Mouse (Mus musculus): Measurements from ENCODE around the gene Ercc2. TPM values are rescaled to one million over a fixed set of nuclear protein-coding genes. Genes with fewer than 3 reads are reported as not detected.

Gene Ercc2
- total RNA-seq, 1 experiment from 2014 or later, result 42.9 TPM

Small RNA genes lying within 50 kb of the gene (microRNA-seq; reads per million reads assigned to microRNA genes)
- 0 reads per million in 2 experiments for gene Mir343

Other genes with a start within 250 kb of the Ercc2 start
- 15.4 and 20.3 TPM in 2 replicates for gene Qpctl, start 232.7 kb upstream of the Ercc2 start, total RNA-seq (2021)
- 90.5 and 99.0 TPM in 2 replicates for gene Snrpd2, start 232.3 kb upstream of the Ercc2 start, total RNA-seq (2021)
- 0.27 and 0.43 TPM in 2 replicates for gene Gipr, start 215.9 kb upstream of the Ercc2 start, total RNA-seq (2021)
- gene Eml2, start 205.6 kb upstream of the Ercc2 start, total RNA-seq (2021), result 36.3 and 66.2 TPM in 2 replicates
- gene Gpr4, start 169.5 kb upstream of the Ercc2 start, total RNA-seq (2021), result 6.2 and 7.5 TPM in 2 replicates
- gene Opa3, start 153.7 kb upstream of the Ercc2 start, total RNA-seq (2021), result 26.9 and 30.6 TPM in 2 replicates
- gene Vasp, start 110.2 kb upstream of the Ercc2 start, total RNA-seq (2021), result 47.4 and 61.4 TPM in 2 replicates
- not detected in 2 replicates for gene Ppm1n, start 101.9 kb upstream of the Ercc2 start, total RNA-seq (2021)
- gene Rtn2, start 99.4 kb upstream of the Ercc2 start, total RNA-seq (2021), result 2.5 and 5.3 TPM in 2 replicates
- 1.0 and 1.3 TPM in 2 replicates for gene Fosb, start 72.0 kb upstream of the Ercc2 start, total RNA-seq (2021)
- gene Ercc1, start 37.2 kb upstream of the Ercc2 start, total RNA-seq (2021), result 44.5 and 45.8 TPM in 2 replicates
- gene Cd3eap, start 22.5 kb upstream of the Ercc2 start, total RNA-seq (2021), result 13.4 and 13.5 TPM in 2 replicates
- 6.7 and 9.3 TPM in 2 replicates for gene Ppp1r13l, start 22.3 kb upstream of the Ercc2 start, total RNA-seq (2021)
- gene Klc3, start 22.1 kb downstream of the Ercc2 start, total RNA-seq (2021), result 1.9 and 2.9 TPM in 2 replicates
- gene Ckm, start 22.8 kb downstream of the Ercc2 start, total RNA-seq (2021), result 1.1 TPM in 1 of 2 replicates, not detected in the other
- 56.0 and 69.2 TPM in 2 replicates for gene Mark4, start 76.8 kb downstream of the Ercc2 start, total RNA-seq (2021)
- gene Exoc3l2, start 81.3 kb downstream of the Ercc2 start, total RNA-seq (2021), result 31.9 and 38.0 TPM in 2 replicates
- 13.0 and 15.9 TPM in 2 replicates for gene Bloc1s3, start 126.4 kb downstream of the Ercc2 start, total RNA-seq (2021)
- gene Trappc6a, start 126.4 kb downstream of the Ercc2 start, total RNA-seq (2021), result 76.5 and 92.1 TPM in 2 replicates
- gene Nkpd1, start 135.8 kb downstream of the Ercc2 start, total RNA-seq (2021), result not detected in 2 replicates
- gene Ppp1r37, start 181.1 kb downstream of the Ercc2 start, total RNA-seq (2021), result 74.4 and 81.6 TPM in 2 replicates
- 0.62 and 0.73 TPM in 2 replicates for gene Zfp296, start 195.3 kb downstream of the Ercc2 start, total RNA-seq (2021)
- gene Gemin7, start 195.6 kb downstream of the Ercc2 start, total RNA-seq (2021), result 75.6 and 93.0 TPM in 2 replicates
- gene Clasrp, start 222.5 kb downstream of the Ercc2 start, total RNA-seq (2021), result 57.4 and 67.6 TPM in 2 replicates
- gene Relb, start 247.4 kb downstream of the Ercc2 start, total RNA-seq (2021), result 25.6 and 32.3 TPM in 2 replicates